Mouse (Mus musculus) testis, adult 2 months (tissue): ENCODE results near the gene Ltb.

ENCODE experiments used
- CTCF ChIP-seq: fragments of 200-500 bp; IDR thresholded peaks from 2 replicates; pipeline ENCODE4 v1.5.1; 2012; ENCODE audit warnings: low read depth, mild to moderate bottlenecking, inconsistent platforms, low read length, moderate library complexity; ENCODE audit not compliant: control insufficient read depth, insufficient read depth, insufficient replicate concordance
- POLR2A ChIP-seq: fragments of 200-500 bp; IDR thresholded peaks from 2 replicates; pipeline ENCODE4 v1.6.1; 2012; ENCODE audit warnings: low read depth, mild to moderate bottlenecking, inconsistent platforms, low read length, moderate library complexity; ENCODE audit not compliant: control insufficient read depth

GRCm38 (mm10) chr17:35236390-35236746 lies 42.1 kb downstream of the Ltb start:
- TF ChIP-seq CTCF (peak; percentile 94), POLR2A (no peak)
